Mouse (Mus musculus) kidney, embryonic 16.5 days (tissue): ENCODE data around the gene Thsd7a. TPM values are rescaled to one million over a fixed set of nuclear protein-coding genes. Genes with fewer than 3 reads are reported as not detected.

Experiments used
- ATAC-seq: fragments of 200-750 bp; cut with Nextera tagmentation; 2 replicates; pipeline ENCODE4 v1.8.0; 2017; ENCODE audit warnings: moderate TSS enrichment; ENCODE audit not compliant: low FRiP score, low TSS enrichment
- H3K27ac ChIP-seq: fragments of 300-500 bp; sonication (generic); 2 replicates; pipeline ENCODE4 v1.5.1; 2014; ENCODE audit warnings: low read length
- H3K27me3 ChIP-seq: fragments of 300-500 bp; sonication (generic); 2 replicates; pipeline ENCODE4 v1.6.1; 2014; ENCODE audit warnings: low read length, control low read depth, mixed read lengths; ENCODE audit not compliant: insufficient read depth
- H3K36me3 ChIP-seq: fragments of 300-500 bp; sonication (generic); 2 replicates; pipeline ENCODE4 v1.6.1; 2014; ENCODE audit warnings: low read length, control low read depth, mixed read lengths; ENCODE audit not compliant: insufficient read depth
- H3K4me1 ChIP-seq: fragments of 300-500 bp; sonication (generic); 2 replicates; pipeline ENCODE4 v1.6.1; 2014; ENCODE audit warnings: low read length, control low read depth, mixed read lengths; ENCODE audit not compliant: insufficient read depth
- H3K4me2 ChIP-seq: fragments of 300-500 bp; sonication (generic); replicated peaks from 2 replicates; pipeline ENCODE4 v1.6.1; 2014; ENCODE audit warnings: low read depth, low read length
- H3K4me3 ChIP-seq: fragments of 300-500 bp; sonication (generic); 2 replicates; pipeline ENCODE4 v1.5.1; 2014; ENCODE audit warnings: mild to moderate bottlenecking, low read length
- H3K9ac ChIP-seq: fragments of 300-500 bp; sonication (generic); replicated peaks from 2 replicates; pipeline ENCODE4 v1.6.1; 2014; ENCODE audit warnings: low read length
- H3K9me3 ChIP-seq: fragments of 300-500 bp; sonication (generic); 2 replicates; pipeline ENCODE4 v1.6.1; 2016; ENCODE audit warnings: low read length, control low read depth
- WGBS: fragments of 180-500 bp; shearing (Covaris S2); extraction: QIAGEN DNeasy Blood & Tissue Kit; methylation state at CpG from one replicate; pipeline ENCODE4 v1.1.7; 2014; 5-methylcytosine and 5-hydroxymethylcytosine counted together
- polyA plus RNA-seq: library from polyadenylated mRNA; unstranded; fragments of >200 nt; fragmentation: Nextera tagmentation; extraction: Ambion mirVana; gene quantifications from 2 replicates; pipeline ENCODE4 v1.2.1, GENCODE M21; 2015

Gene Thsd7a
- polyA plus RNA-seq = 7.9 and 8.4 TPM in 2 replicates

GRCm38 (mm10) chr6:12748787-12749530 is at the start of gene Thsd7a:
Gene Thsd7a, minus strand, starts transcription at chr6:12749410.
- peak within 1 kb of the TSS; percentile 76 for H3K27ac ChIP-seq
- under 1% methylated on average over 53 of the region's 56 CpGs for WGBS
- no peaks in the 10 kb centered on the region for H3K27me3 ChIP-seq
- peak; percentile 95 for ATAC-seq
- H3K4me3 ChIP-seq = peak within 1 kb of the TSS; percentile 73
- no peaks in the 10 kb centered on the region for H3K9me3 ChIP-seq
- peaks cover 7% of the 10 kb centered on the region; the same call in 1 of the 2 replicates for H3K4me1 ChIP-seq
- no peaks in the 10 kb centered on the region for H3K36me3 ChIP-seq
- H3K4me2 ChIP-seq = peak within 1 kb of the TSS; percentile 90
- peak within 1 kb of the TSS; percentile 70 for H3K9ac ChIP-seq

- Histone ChIP-seq H3K27ac (no peak overlapping the region), H3K4me2 (no peak overlapping the region), H3K4me3 (no peak overlapping the region), H3K27me3 (no peaks in the 10 kb centered on the region), H3K36me3 (no peaks in the 10 kb centered on the region), H3K4me1 (no peaks in the 10 kb centered on the region), H3K9ac (no peak overlapping the region), H3K9me3 (no peaks in the 10 kb centered on the region)
- ATAC-seq = no peak
- WGBS = 61% methylated on average over 2 of the region's 2 CpGs
These were observed 37.9 kb upstream of the Thsd7a start for GRCm38 (mm10) chr6:12787129-12787528.

GRCm38 (mm10) chr6:12786378-12786982 is 37.3 kb upstream of the Thsd7a start:
- H3K9me3 ChIP-seq = no peaks in the 10 kb centered on the region
- 55% methylated on average over 2 of the region's 2 CpGs for WGBS

GRCm38 (mm10) chr6:12784918-12785618 is 35.9 kb upstream of the Thsd7a start:
- no peak for ATAC-seq
- Histone ChIP-seq H3K9me3 (no peaks in the 10 kb centered on the region), H3K4me2 (no peak overlapping the region), H3K36me3 (no peaks in the 10 kb centered on the region), H3K9ac (no peak overlapping the region), H3K27me3 (no peaks in the 10 kb centered on the region), H3K4me3 (no peak overlapping the region), H3K4me1 (no peaks in the 10 kb centered on the region), H3K27ac (no peak overlapping the region)
- 84% methylated on average over 8 of the region's 8 CpGs for WGBS

More at GRCm38 (mm10) chr6:12786378-12786982, 37.3 kb upstream of the Thsd7a start:
- Histone ChIP-seq H3K4me1 (no peaks in the 10 kb centered on the region), H3K4me2 (no peak overlapping the region), H3K27me3 (no peaks in the 10 kb centered on the region), H3K4me3 (no peak overlapping the region), H3K9ac (no peak overlapping the region), H3K36me3 (no peaks in the 10 kb centered on the region), H3K27ac (no peak overlapping the region)
- ATAC-seq = no peak

GRCm38 (mm10) chr6:12772799-12773198 is 23.6 kb upstream of the Thsd7a start:
- no peak overlapping the region for H3K4me3 ChIP-seq
- H3K27me3 ChIP-seq = no peaks in the 10 kb centered on the region
- ATAC-seq = no peak
- no peak overlapping the region for H3K4me2 ChIP-seq
- H3K36me3 ChIP-seq = no peaks in the 10 kb centered on the region
- H3K27ac ChIP-seq = no peak overlapping the region
- no peaks in the 10 kb centered on the region for H3K4me1 ChIP-seq
- no peak overlapping the region for H3K9ac ChIP-seq
- 68% methylated on average over 2 of the region's 2 CpGs for WGBS
- no peaks in the 10 kb centered on the region for H3K9me3 ChIP-seq

GRCm38 (mm10) chr6:12765191-12765590 is 16.0 kb upstream of the Thsd7a start:
- H3K4me3 ChIP-seq = no peak overlapping the region
- no peak overlapping the region for H3K9ac ChIP-seq
- ATAC-seq = no peak
- H3K36me3 ChIP-seq = no peaks in the 10 kb centered on the region
- WGBS = 86% methylated on average over 6 of the region's 6 CpGs
- no peak overlapping the region for H3K27ac ChIP-seq
- H3K4me1 ChIP-seq = no peaks in the 10 kb centered on the region
- H3K9me3 ChIP-seq = no peaks in the 10 kb centered on the region
- H3K27me3 ChIP-seq = no peaks in the 10 kb centered on the region
- no peak overlapping the region for H3K4me2 ChIP-seq

GRCm38 (mm10) chr6:12764606-12765005 is 15.4 kb upstream of the Thsd7a start:
- Histone ChIP-seq H3K4me1 (no peaks in the 10 kb centered on the region), H3K4me2 (no peak overlapping the region), H3K36me3 (no peaks in the 10 kb centered on the region), H3K9me3 (no peaks in the 10 kb centered on the region), H3K27me3 (no peaks in the 10 kb centered on the region), H3K27ac (no peak overlapping the region), H3K9ac (no peak overlapping the region), H3K4me3 (no peak overlapping the region)
- WGBS = 84% methylated on average over 1 of the region's 1 CpGs
- ATAC-seq = no peak

GRCm38 (mm10) chr6:12763816-12764215 is 14.6 kb upstream of the Thsd7a start:
- no peak for ATAC-seq
- no peaks in the 10 kb centered on the region for H3K4me1 ChIP-seq
- no peak overlapping the region for H3K27ac ChIP-seq
- H3K36me3 ChIP-seq = no peaks in the 10 kb centered on the region
- 94% methylated on average over 3 of the region's 3 CpGs for WGBS
- H3K27me3 ChIP-seq = no peaks in the 10 kb centered on the region
- no peak overlapping the region for H3K4me3 ChIP-seq
- H3K9me3 ChIP-seq = no peaks in the 10 kb centered on the region
- H3K4me2 ChIP-seq = no peak overlapping the region
- H3K9ac ChIP-seq = no peak overlapping the region

GRCm38 (mm10) chr6:12759328-12760193 is 10.4 kb upstream of the Thsd7a start:
- H3K4me3 ChIP-seq = no peak overlapping the region
- H3K4me1 ChIP-seq = no peaks in the 10 kb centered on the region
- WGBS = 88% methylated on average over 8 of the region's 8 CpGs
- no peak overlapping the region for H3K4me2 ChIP-seq
- ATAC-seq = no peak
- no peak overlapping the region for H3K9ac ChIP-seq
- H3K27me3 ChIP-seq = no peaks in the 10 kb centered on the region
- H3K27ac ChIP-seq = no peak overlapping the region
- H3K36me3 ChIP-seq = no peaks in the 10 kb centered on the region
- H3K9me3 ChIP-seq = peaks cover 4% of the 10 kb centered on the region; the same call in 1 of the 2 replicates
